ENCODE assay signal across 13 mouse cellular contexts in the genomic region with DNA sequence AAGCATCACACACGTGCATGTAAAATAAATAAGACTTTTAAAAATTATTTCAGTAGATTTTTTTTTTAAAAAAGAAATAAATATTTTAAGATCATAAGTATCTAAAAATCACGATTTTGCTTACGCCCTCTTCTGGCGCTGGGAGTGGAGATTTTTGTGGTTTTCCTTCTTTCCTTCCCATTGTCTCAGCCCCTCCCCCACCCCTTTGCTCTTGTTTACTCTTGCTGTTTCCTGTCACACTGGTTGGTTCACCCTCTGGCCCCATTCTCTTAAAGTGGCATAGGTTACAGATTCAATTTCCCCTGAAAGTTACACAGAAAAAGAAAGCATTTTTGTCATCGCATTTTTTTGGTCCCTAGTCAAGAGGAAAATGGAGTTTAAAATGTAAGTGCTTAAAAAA. TPM values are rescaled to one million over a fixed set of nuclear protein-coding genes. Genes with fewer than 3 reads are reported as not detected.
DNase-seq lines count a peak whose midpoint lies in the region; ATAC-seq and TF ChIP-seq lines count a peak whose summit lies in the region.
"Had no signal": no experiment of that assay in that cellular context is flagged by ENCODE, and none has a peak within 500 bp of the region (broad histone marks: within the 10 kb centered on the region; RNA-seq: fewer than 3 reads in every experiment).

No protein-coding gene starts in this region.

- H3K27ac ChIP-seq in lung, embryonic 14.5 days (ENCODE audit: low read depth) = no peak overlapping the region
- H3K27ac ChIP-seq: forebrain, embryonic 13.5 days; limb, embryonic 12.5 days; midbrain, embryonic 12.5 days had no signal

- H3K36me3 ChIP-seq in lung, embryonic 14.5 days (ENCODE audit: insufficient read depth) = no peaks in the 10 kb centered on the region
- H3K36me3 ChIP-seq: limb, embryonic 12.5 days; midbrain, embryonic 12.5 days had no signal

- H3K27me3 ChIP-seq in lung, embryonic 14.5 days (ENCODE audit: insufficient read depth, low read length) = no peaks in the 10 kb centered on the region
- H3K27me3 ChIP-seq: forebrain, embryonic 13.5 days; limb, embryonic 12.5 days; midbrain, embryonic 12.5 days had no signal

- peak; percentile 29 for DNase-seq in kidney, postnatal 10 days
- no peak for DNase-seq in kidney, adult 9 months
- DNase-seq in T-cell, adult 2 months (ENCODE audit: low spot score) = peak; percentile 29
- DNase-seq in lung, embryonic 14.5 days = peak; percentile 34
- peak; percentile 83 for DNase-seq in thymus, postnatal 0 days (ENCODE audit: low spot score)
- DNase-seq in spleen, postnatal 10 days (ENCODE audit: low spot score in 2 of 2) = no peak
- DNase-seq: heart, adult 11 months; heart, postnatal 4 days had no signal

- H3K4me3 ChIP-seq in lung, embryonic 14.5 days (ENCODE audit: low read depth, low read length) = no peak overlapping the region
- H3K4me3 ChIP-seq: forebrain, embryonic 13.5 days; limb, embryonic 12.5 days; midbrain, embryonic 12.5 days had no signal

- no peaks in the 10 kb centered on the region for H3K4me1 ChIP-seq in lung, embryonic 14.5 days (ENCODE audit: insufficient read depth)
- H3K4me1 ChIP-seq: forebrain, embryonic 13.5 days; limb, embryonic 12.5 days; midbrain, embryonic 12.5 days had no signal

- no peak overlapping the region for H3K4me2 ChIP-seq in lung, embryonic 14.5 days
- H3K4me2 ChIP-seq: forebrain, embryonic 13.5 days; limb, embryonic 12.5 days; midbrain, embryonic 12.5 days had no signal

- ATAC-seq in lung, embryonic 14.5 days (ENCODE audit: insufficient read depth) = no peak
- ATAC-seq in megakaryocyte-erythroid progenitor cell, adult 5-6 weeks (replicated peaks; ENCODE audit: low FRiP score, low TSS enrichment, poor library complexity, severe bottlenecking) = no peak
- no peak for ATAC-seq in monocyte, adult 5-6 weeks (replicated peaks; ENCODE audit: insufficient number of reproducible peaks, low FRiP score, low TSS enrichment, poor library complexity, severe bottlenecking)
- ATAC-seq: forebrain, embryonic 13.5 days had no signal

- H3K9me3 ChIP-seq in lung, embryonic 14.5 days (ENCODE audit: low read depth, low read length) = no peaks in the 10 kb centered on the region
- H3K9me3 ChIP-seq: forebrain, embryonic 13.5 days; limb, embryonic 12.5 days; midbrain, embryonic 12.5 days had no signal

- no peak for TF ChIP-seq CTCF in lung, embryonic 14.5 days (IDR thresholded peaks at IDR 0.05; ENCODE audit: low read depth)

- WGBS in lung, embryonic 14.5 days = 34% methylated on average over 5 of the region's 5 CpGs

- H3K9ac ChIP-seq in lung, embryonic 14.5 days = no peak overlapping the region
- H3K9ac ChIP-seq: forebrain, embryonic 13.5 days; limb, embryonic 12.5 days; midbrain, embryonic 12.5 days had no signal

RNA-seq across cellular contexts. Expression of gene Scyl2, which starts 17.0 kb away (rescaled TPM):
- 13.0 and 13.9 TPM in 2 replicates for polyA plus RNA-seq in lung, embryonic 14.5 days (2014; fragmentation: Nextera tagmentation; extraction: Ambion mirVana)
- 6.9 and 9.9 TPM in 2 replicates for polyA plus RNA-seq in thymus, postnatal 0 days (2015; fragmentation: Nextera tagmentation; extraction: Ambion mirVana)
- 34.0 and 50.8 TPM in 2 replicates for total RNA-seq in megakaryocyte-erythroid progenitor cell, adult 5-6 weeks (2014; fragmentation: Nextera tagmentation)
- 45.7 and 52.7 TPM in 2 replicates for total RNA-seq in megakaryocyte-erythroid progenitor cell, adult 5-6 weeks (2017)
- total RNA-seq in monocyte, adult 5-6 weeks (2017) = 29.8 to 47.8 TPM (median 34.8 TPM) in 3 replicates

RNA-seq across cellular contexts. Expression of gene Actr6, which starts 29.1 kb away (rescaled TPM):
- polyA plus RNA-seq in lung, embryonic 14.5 days (2014; fragmentation: Nextera tagmentation; extraction: Ambion mirVana) = 28.8 and 31.5 TPM in 2 replicates
- polyA plus RNA-seq in thymus, postnatal 0 days (2015; fragmentation: Nextera tagmentation; extraction: Ambion mirVana) = 58.7 and 63.8 TPM in 2 replicates
- 21.0 and 21.7 TPM in 2 replicates for total RNA-seq in megakaryocyte-erythroid progenitor cell, adult 5-6 weeks (2014; fragmentation: Nextera tagmentation)
- total RNA-seq in megakaryocyte-erythroid progenitor cell, adult 5-6 weeks (2017) = 10.4 and 22.4 TPM in 2 replicates
- total RNA-seq in monocyte, adult 5-6 weeks (2017) = 15.6 to 21.6 TPM (median 18.0 TPM) in 3 replicates

RNA-seq across cellular contexts. Expression of gene Uhrf1bp1l, which starts 41.7 kb away (rescaled TPM):
- polyA plus RNA-seq in lung, embryonic 14.5 days (2014; fragmentation: Nextera tagmentation; extraction: Ambion mirVana) = 31.3 and 35.1 TPM in 2 replicates
- polyA plus RNA-seq in thymus, postnatal 0 days (2015; fragmentation: Nextera tagmentation; extraction: Ambion mirVana) = 21.8 and 27.1 TPM in 2 replicates
- 30.8 and 43.8 TPM in 2 replicates for total RNA-seq in megakaryocyte-erythroid progenitor cell, adult 5-6 weeks (2014; fragmentation: Nextera tagmentation)
- 23.7 and 44.3 TPM in 2 replicates for total RNA-seq in megakaryocyte-erythroid progenitor cell, adult 5-6 weeks (2017)
- total RNA-seq in monocyte, adult 5-6 weeks (2017) = 27.5 to 45.4 TPM (median 39.8 TPM) in 3 replicates

Comparison
In these comparisons a context has a peak if more than half of its experiments do, and no peak if none do; other contexts are left out.
1. DNase-seq: peak in kidney, postnatal 10 days (single experiment), T-cell, adult 2 months (single experiment), lung, embryonic 14.5 days (single experiment) and thymus, postnatal 0 days (single experiment); none in kidney, adult 9 months (single experiment) and spleen, postnatal 10 days (0 of 2).